In the genomic region with DNA sequence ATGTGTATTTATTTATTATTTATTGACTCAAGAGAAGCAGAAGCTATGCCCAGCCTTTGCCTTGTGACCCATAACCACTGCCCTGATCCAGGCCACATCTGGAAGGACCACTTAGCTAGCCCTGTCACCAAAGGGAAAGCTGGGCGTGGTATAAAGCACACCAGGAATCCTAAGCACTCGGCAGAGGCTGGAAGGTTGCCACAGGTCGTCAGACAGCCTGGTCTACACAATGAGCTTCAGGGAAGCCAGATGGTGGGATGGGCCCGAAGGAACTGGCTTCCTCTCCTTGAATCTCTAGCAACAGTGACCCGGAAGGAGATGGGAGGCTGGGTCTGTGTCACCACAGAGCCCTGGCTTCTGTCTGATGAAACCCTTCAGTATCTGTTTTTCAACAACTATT, we compare ENCODE assay signal across 13 mouse cellular contexts. TPM values are rescaled to one million over a fixed set of nuclear protein-coding genes. Genes with fewer than 3 reads are reported as not detected.
DNase-seq lines count a peak whose midpoint lies in the region; ATAC-seq and TF ChIP-seq lines count a peak whose summit lies in the region.
"Had no signal": no experiment of that assay in that cellular context is flagged by ENCODE, and none has a peak within 500 bp of the region (broad histone marks: within the 10 kb centered on the region; RNA-seq: fewer than 3 reads in every experiment).

No protein-coding gene starts in this region.

- peaks cover 9% of the 10 kb centered on the region; the same call in 1 of the 2 replicates for H3K36me3 ChIP-seq in forebrain, embryonic 14.5 days (ENCODE audit: control insufficient read depth, insufficient read depth, low read length)
- H3K36me3 ChIP-seq in forebrain, embryonic 15.5 days = no peaks in the 10 kb centered on the region
- H3K36me3 ChIP-seq in ES-Bruce4 (ENCODE audit: control insufficient read depth, insufficient read depth, low read length, poor library complexity, severe bottlenecking) = no peaks in the 10 kb centered on the region
- H3K36me3 ChIP-seq in heart, embryonic 16.5 days (ENCODE audit: control insufficient read depth, insufficient read depth) = peaks cover 2% of the 10 kb centered on the region; the same call in 1 of the 2 replicates

- H3K9me3 ChIP-seq in forebrain, embryonic 14.5 days (replicated peaks; ENCODE audit: control insufficient read depth, low read length) = no peaks in the 10 kb centered on the region
- H3K9me3 ChIP-seq in forebrain, embryonic 15.5 days = no peaks in the 10 kb centered on the region
- no peaks in the 10 kb centered on the region for H3K9me3 ChIP-seq in ES-Bruce4 (replicated peaks; ENCODE audit: control insufficient read depth, insufficient read depth, low read length, poor library complexity, severe bottlenecking)
- no peaks in the 10 kb centered on the region for H3K9me3 ChIP-seq in heart, embryonic 16.5 days (replicated peaks; ENCODE audit: control insufficient read depth, low read length)
- H3K9me3 ChIP-seq: embryonic facial prominence, embryonic 13.5 days had no signal

- H3K9ac ChIP-seq in forebrain, embryonic 14.5 days (ENCODE audit: low read length) = no peak overlapping the region
- no peak overlapping the region for H3K9ac ChIP-seq in forebrain, embryonic 15.5 days (replicated peaks)
- no peak overlapping the region; the same call in 1 of the 2 replicates for H3K9ac ChIP-seq in ES-Bruce4 (ENCODE audit: low read depth, poor library complexity, severe bottlenecking)
- H3K9ac ChIP-seq in heart, embryonic 16.5 days (ENCODE audit: low read length) = no peak overlapping the region
- H3K9ac ChIP-seq: embryonic facial prominence, embryonic 13.5 days; liver, embryonic 14.5 days had no signal

- no peaks in the 10 kb centered on the region for H3K27me3 ChIP-seq in forebrain, embryonic 14.5 days (replicated peaks; ENCODE audit: control insufficient read depth, insufficient read depth, low read length)
- no peaks in the 10 kb centered on the region for H3K27me3 ChIP-seq in forebrain, embryonic 15.5 days
- no peaks in the 10 kb centered on the region for H3K27me3 ChIP-seq in ES-Bruce4 (ENCODE audit: control insufficient read depth, insufficient read depth, low read length, poor library complexity, severe bottlenecking)
- no peaks in the 10 kb centered on the region for H3K27me3 ChIP-seq in heart, embryonic 16.5 days (ENCODE audit: control insufficient read depth, insufficient read depth, low read length)
- H3K27me3 ChIP-seq: embryonic facial prominence, embryonic 13.5 days had no signal

- peak; percentile 20; the same call in 1 of the 2 replicates for TF ChIP-seq EP300 in ES-Bruce4 (IDR thresholded peaks at IDR 0.05; ENCODE audit: insufficient read depth, low read depth, low read length)

- no peak for TF ChIP-seq CTCF in ES-Bruce4 (IDR thresholded peaks at IDR 0.05; ENCODE audit: low read depth, low read length)

- H3K4me2 ChIP-seq in forebrain, embryonic 14.5 days (ENCODE audit: low read length) = no peak overlapping the region
- H3K4me2 ChIP-seq in forebrain, embryonic 15.5 days (replicated peaks) = no peak overlapping the region
- no peak overlapping the region for H3K4me2 ChIP-seq in heart, embryonic 16.5 days (ENCODE audit: low read depth, low read length)
- H3K4me2 ChIP-seq: embryonic facial prominence, embryonic 13.5 days had no signal

- WGBS in forebrain, embryonic 14.5 days = 57% methylated on average over 5 of the region's 5 CpGs
- 46% methylated on average over 5 of the region's 5 CpGs for WGBS in forebrain, embryonic 15.5 days
- WGBS in heart, embryonic 16.5 days = 21% methylated on average over 5 of the region's 5 CpGs

- H3K4me3 ChIP-seq in forebrain, embryonic 14.5 days (ENCODE audit: low read depth, low read length) = no peak overlapping the region
- no peak overlapping the region for H3K4me3 ChIP-seq in forebrain, embryonic 15.5 days
- no peak overlapping the region; the same call in 1 of the 2 replicates for H3K4me3 ChIP-seq in ES-Bruce4 (ENCODE audit: low read depth, low read length)
- H3K4me3 ChIP-seq in heart, embryonic 16.5 days (ENCODE audit: low read length) = no peak overlapping the region
- H3K4me3 ChIP-seq: embryonic facial prominence, embryonic 13.5 days; layer of hippocampus, adult 2 months had no signal

- no peak overlapping the region for H3K27ac ChIP-seq in forebrain, embryonic 14.5 days (ENCODE audit: low read depth, low read length)
- H3K27ac ChIP-seq in forebrain, embryonic 15.5 days (replicated peaks) = no peak overlapping the region
- no peak overlapping the region for H3K27ac ChIP-seq in ES-Bruce4 (ENCODE audit: insufficient read depth, low read length)
- no peak overlapping the region for H3K27ac ChIP-seq in heart, embryonic 16.5 days (ENCODE audit: low read length)
- H3K27ac ChIP-seq: embryonic facial prominence, embryonic 13.5 days; layer of hippocampus, adult 2 months; liver, embryonic 14.5 days had no signal

- ATAC-seq in forebrain, embryonic 14.5 days = no peak
- ATAC-seq in forebrain, embryonic 15.5 days (replicated peaks) = no peak
- 0 out of 2 replicates have a peak, but pooled peaks have one; percentile 49 for ATAC-seq in heart, embryonic 16.5 days (replicated peaks; ENCODE audit: extremely low read depth, insufficient read depth, low FRiP score)
- ATAC-seq: midbrain, embryonic 16.5 days had no signal

- DNase-seq in forebrain, embryonic 14.5 days (ENCODE audit: low spot score) = peak; percentile 6
- peak; percentile 81 for DNase-seq in kidney, postnatal 10 days
- no peak for DNase-seq in yolk sac, embryonic 10.5 days (ENCODE audit: low spot score)
- no peak for DNase-seq in neural tube, embryonic 10.5 days (ENCODE audit: extremely low spot score, low spot score)
- DNase-seq in layer of hippocampus, postnatal 14 days (ENCODE audit: low spot score in 2 of 2) = no peak
- DNase-seq: B cell, adult 2 months had no signal

- no peak for TF ChIP-seq POLR2A in ES-Bruce4 (IDR thresholded peaks at IDR 0.05; ENCODE audit: insufficient read depth, low read length)

- no peaks in the 10 kb centered on the region for H3K4me1 ChIP-seq in forebrain, embryonic 14.5 days (ENCODE audit: control insufficient read depth, insufficient read depth, low read length)
- H3K4me1 ChIP-seq in forebrain, embryonic 15.5 days = no peaks in the 10 kb centered on the region
- peaks cover 3% of the 10 kb centered on the region for H3K4me1 ChIP-seq in ES-Bruce4 (ENCODE audit: control insufficient read depth, insufficient read depth, low read length)
- peaks cover 13% of the 10 kb centered on the region for H3K4me1 ChIP-seq in heart, embryonic 16.5 days (ENCODE audit: control insufficient read depth, insufficient read depth, low read length)
- H3K4me1 ChIP-seq: embryonic facial prominence, embryonic 13.5 days had no signal

RNA-seq across cellular contexts. Expression of a gene that starts 1.8 kb away (rescaled TPM):
- not detected in 2 replicates for polyA plus RNA-seq in forebrain, embryonic 14.5 days (2014; fragmentation: Nextera tagmentation; extraction: Ambion mirVana)
- not detected in 2 replicates for polyA plus RNA-seq in forebrain, embryonic 15.5 days (2015; fragmentation: Nextera tagmentation; extraction: Ambion mirVana)
- polyA plus RNA-seq in ES-Bruce4 (2011; ENCODE audit: insufficient read depth, insufficient read length, low read depth, missing spikeins) = not detected in 2 replicates
- polyA plus RNA-seq in heart, embryonic 16.5 days (2015; fragmentation: Nextera tagmentation; extraction: Ambion mirVana) = 0.21 TPM in 1 of 2 replicates, not detected in the other
- total RNA-seq in layer of hippocampus, postnatal 14 days (2021) = not detected
- total RNA-seq: layer of hippocampus, adult 2 months had no signal
- polyA plus RNA-seq: liver, embryonic 14.5 days; midbrain, embryonic 16.5 days had no signal

RNA-seq across cellular contexts. Expression of a gene that starts 9.1 kb away (rescaled TPM):
- polyA plus RNA-seq in forebrain, embryonic 14.5 days (2014; fragmentation: Nextera tagmentation; extraction: Ambion mirVana) = 33.5 and 39.3 TPM in 2 replicates
- 30.1 and 32.8 TPM in 2 replicates for polyA plus RNA-seq in forebrain, embryonic 15.5 days (2015; fragmentation: Nextera tagmentation; extraction: Ambion mirVana)
- 76.1 and 89.4 TPM in 2 replicates for polyA plus RNA-seq in ES-Bruce4 (2011; ENCODE audit: insufficient read depth, insufficient read length, low read depth, missing spikeins)
- 170 and 202 TPM in 2 replicates for polyA plus RNA-seq in heart, embryonic 16.5 days (2015; fragmentation: Nextera tagmentation; extraction: Ambion mirVana)
- total RNA-seq in layer of hippocampus, postnatal 14 days (2021) = 10 to 100 TPM in 1 of 2 experiments, 1 to 10 TPM in 1; 8.9 to 14.5 TPM

RNA-seq across cellular contexts. Expression of a gene that starts 19.6 kb away (rescaled TPM):
- 41.8 and 51.9 TPM in 2 replicates for polyA plus RNA-seq in forebrain, embryonic 14.5 days (2014; fragmentation: Nextera tagmentation; extraction: Ambion mirVana)
- polyA plus RNA-seq in forebrain, embryonic 15.5 days (2015; fragmentation: Nextera tagmentation; extraction: Ambion mirVana) = 50.3 and 51.7 TPM in 2 replicates
- polyA plus RNA-seq in ES-Bruce4 (2011; ENCODE audit: insufficient read depth, insufficient read length, low read depth, missing spikeins) = 60.4 and 61.6 TPM in 2 replicates
- polyA plus RNA-seq in heart, embryonic 16.5 days (2015; fragmentation: Nextera tagmentation; extraction: Ambion mirVana) = 15.9 and 16.1 TPM in 2 replicates
- 10 to 100 TPM; 38.8 to 45.5 TPM for total RNA-seq in layer of hippocampus, postnatal 14 days (2021)

RNA-seq across cellular contexts. Expression of a gene that starts 36.9 kb away (rescaled TPM):
- polyA plus RNA-seq in forebrain, embryonic 14.5 days (2014; fragmentation: Nextera tagmentation; extraction: Ambion mirVana) = not detected in 2 replicates
- polyA plus RNA-seq in forebrain, embryonic 15.5 days (2015; fragmentation: Nextera tagmentation; extraction: Ambion mirVana) = not detected in 2 replicates
- polyA plus RNA-seq in ES-Bruce4 (2011; ENCODE audit: insufficient read depth, insufficient read length, low read depth, missing spikeins) = 10.1 and 10.2 TPM in 2 replicates
- polyA plus RNA-seq in heart, embryonic 16.5 days (2015; fragmentation: Nextera tagmentation; extraction: Ambion mirVana) = 2.8 and 3.6 TPM in 2 replicates
- not detected for total RNA-seq in layer of hippocampus, postnatal 14 days (2021)
- total RNA-seq: layer of hippocampus, adult 2 months had no signal
- polyA plus RNA-seq: midbrain, embryonic 16.5 days had no signal

RNA-seq across cellular contexts. Expression of a gene that starts 47.2 kb away (rescaled TPM):
- polyA plus RNA-seq in forebrain, embryonic 14.5 days (2014; fragmentation: Nextera tagmentation; extraction: Ambion mirVana) = 24.8 and 26.9 TPM in 2 replicates
- polyA plus RNA-seq in forebrain, embryonic 15.5 days (2015; fragmentation: Nextera tagmentation; extraction: Ambion mirVana) = 48.4 and 50.1 TPM in 2 replicates
- polyA plus RNA-seq in ES-Bruce4 (2011; ENCODE audit: insufficient read depth, insufficient read length, low read depth, missing spikeins) = 67.1 and 67.2 TPM in 2 replicates
- polyA plus RNA-seq in heart, embryonic 16.5 days (2015; fragmentation: Nextera tagmentation; extraction: Ambion mirVana) = 28.2 and 28.7 TPM in 2 replicates
- total RNA-seq in layer of hippocampus, postnatal 14 days (2021) = 10 to 100 TPM; 35.4 to 39.2 TPM

Comparison
In these comparisons a context has a peak if more than half of its experiments do, and no peak if none do; other contexts are left out.
1. DNase-seq: peak in forebrain, embryonic 14.5 days (single experiment) and kidney, postnatal 10 days (single experiment); none in yolk sac, embryonic 10.5 days (single experiment), neural tube, embryonic 10.5 days (single experiment) and layer of hippocampus, postnatal 14 days (0 of 2).